Mouse (Mus musculus): ENCODE data around the gene 1700034J05Rik.

Gene 1700034J05Rik

GRCm38 (mm10) chr6:146928108-146928507 lies 26.1 kb downstream of the 1700034J05Rik start:
- DNase-seq (ENCODE audit: low spot score in 2 of 2) = no peak

- no peak for DNase-seq (ENCODE audit: low spot score in 2 of 2)
Observed at GRCm38 (mm10) chr6:146926415-146926980, 27.7 kb downstream of the 1700034J05Rik start.

- DNase-seq (ENCODE audit: low spot score in 2 of 2) = no peak
Observed at GRCm38 (mm10) chr6:146918341-146918740, 35.9 kb downstream of the 1700034J05Rik start.

- no peak for DNase-seq (ENCODE audit: low spot score in 2 of 2)
Observed at GRCm38 (mm10) chr6:146917396-146917795, 36.8 kb downstream of the 1700034J05Rik start.

GRCm38 (mm10) chr6:146915808-146916207 lies 38.4 kb downstream of the 1700034J05Rik start:
- DNase-seq (ENCODE audit: low spot score in 2 of 2) = no peak

GRCm38 (mm10) chr6:146913489-146914198 lies 40.6 kb downstream of the 1700034J05Rik start:
- no peak for DNase-seq (ENCODE audit: low spot score in 2 of 2)

- DNase-seq (ENCODE audit: low spot score in 2 of 2) = no peak
Observed at GRCm38 (mm10) chr6:146912835-146913488, 41.3 kb downstream of the 1700034J05Rik start.

GRCm38 (mm10) chr6:146910801-146911200 lies 43.4 kb downstream of the 1700034J05Rik start:
- DNase-seq (ENCODE audit: low spot score in 2 of 2) = no peak

GRCm38 (mm10) chr6:146909725-146910489 lies 44.3 kb downstream of the 1700034J05Rik start:
- no peak for DNase-seq (ENCODE audit: low spot score in 2 of 2)

- DNase-seq (ENCODE audit: low spot score in 2 of 2) = no peak
Observed at GRCm38 (mm10) chr6:146908801-146909200, 45.4 kb downstream of the 1700034J05Rik start.

- no peak for DNase-seq (ENCODE audit: low spot score in 2 of 2)
Observed at GRCm38 (mm10) chr6:146907795-146908190, 46.4 kb downstream of the 1700034J05Rik start.

- DNase-seq (ENCODE audit: low spot score in 2 of 2) = no peak
Observed at GRCm38 (mm10) chr6:146907061-146907794, 47.0 kb downstream of the 1700034J05Rik start.

GRCm38 (mm10) chr6:146906000-146906786 lies 48.0 kb downstream of the 1700034J05Rik start:
- no peak for DNase-seq (ENCODE audit: low spot score in 2 of 2)

GRCm38 (mm10) chr6:146904707-146905106 lies 49.5 kb downstream of the 1700034J05Rik start:
- no peak for DNase-seq (ENCODE audit: low spot score in 2 of 2)

GRCm38 (mm10) chr6:146903632-146904031 lies 50.6 kb downstream of the 1700034J05Rik start:
- no peak for DNase-seq (ENCODE audit: low spot score in 2 of 2)

- DNase-seq (ENCODE audit: low spot score in 2 of 2) = no peak
Observed at GRCm38 (mm10) chr6:146901929-146902328, 52.3 kb downstream of the 1700034J05Rik start.
